Mouse (Mus musculus) liver, embryonic 16.5 days (tissue): Measurements from ENCODE around the gene Wipi1. TPM values are rescaled to one million over a fixed set of nuclear protein-coding genes. Genes with fewer than 3 reads are reported as not detected.

Source experiments
- ATAC-seq: fragments of 200-750 bp; cut with Nextera tagmentation; 2 replicates; pipeline ENCODE4 v1.8.0; 2017; ENCODE audit warnings: low read depth, mild to moderate bottlenecking, moderate number of reproducible peaks, moderate library complexity
- H3K27ac ChIP-seq: fragments of 300-500 bp; sonication (generic); 2 replicates; pipeline ENCODE4 v1.5.1; 2014; ENCODE audit warnings: mild to moderate bottlenecking, low read length
- H3K27me3 ChIP-seq: fragments of 300-500 bp; sonication (generic); 2 replicates; pipeline ENCODE4 v1.6.1; 2014; ENCODE audit warnings: low read depth, low read length, mixed read lengths; ENCODE audit not compliant: control insufficient read depth, insufficient read depth
- H3K36me3 ChIP-seq: fragments of 300-500 bp; sonication (generic); 2 replicates; pipeline ENCODE4 v1.6.1; 2014; ENCODE audit warnings: mild to moderate bottlenecking; ENCODE audit not compliant: control insufficient read depth, insufficient read depth
- H3K4me1 ChIP-seq: fragments of 300-500 bp; sonication (generic); 2 replicates; pipeline ENCODE4 v1.6.1; 2014; ENCODE audit warnings: low read depth, low read length, mixed read lengths; ENCODE audit not compliant: control insufficient read depth
- H3K4me2 ChIP-seq: fragments of 300-500 bp; sonication (generic); 2 replicates; pipeline ENCODE4 v1.6.1; 2014; ENCODE audit warnings: low read depth, low read length, mixed read lengths
- H3K4me3 ChIP-seq: fragments of 300-500 bp; sonication (generic); 2 replicates; pipeline ENCODE4 v1.5.1; 2014; ENCODE audit warnings: low read depth, mild to moderate bottlenecking, low read length
- H3K9ac ChIP-seq: fragments of 300-500 bp; sonication (generic); 2 replicates; pipeline ENCODE4 v1.6.1; 2014; ENCODE audit warnings: low read depth, low read length
- H3K9me3 ChIP-seq: fragments of 300-500 bp; sonication (generic); replicated peaks from 2 replicates; pipeline ENCODE4 v1.6.1; 2016; ENCODE audit warnings: low read length; ENCODE audit not compliant: control insufficient read depth
- WGBS: fragments of 180-500 bp; shearing (Covaris S2); extraction: QIAGEN DNeasy Blood & Tissue Kit; methylation state at CpG from one replicate; pipeline ENCODE4 v1.1.7; 2014; ENCODE audit not compliant: insufficient replicate concordance; 5-methylcytosine and 5-hydroxymethylcytosine counted together
- polyA plus RNA-seq: library from polyadenylated mRNA; unstranded; fragments of >200 nt; fragmentation: Nextera tagmentation; extraction: Ambion mirVana; gene quantifications from 2 replicates; pipeline ENCODE4 v1.2.1, GENCODE M21; 2015

Gene Wipi1
- polyA plus RNA-seq, 1 experiment from 2014 or later = 24.0 TPM

DNA sequence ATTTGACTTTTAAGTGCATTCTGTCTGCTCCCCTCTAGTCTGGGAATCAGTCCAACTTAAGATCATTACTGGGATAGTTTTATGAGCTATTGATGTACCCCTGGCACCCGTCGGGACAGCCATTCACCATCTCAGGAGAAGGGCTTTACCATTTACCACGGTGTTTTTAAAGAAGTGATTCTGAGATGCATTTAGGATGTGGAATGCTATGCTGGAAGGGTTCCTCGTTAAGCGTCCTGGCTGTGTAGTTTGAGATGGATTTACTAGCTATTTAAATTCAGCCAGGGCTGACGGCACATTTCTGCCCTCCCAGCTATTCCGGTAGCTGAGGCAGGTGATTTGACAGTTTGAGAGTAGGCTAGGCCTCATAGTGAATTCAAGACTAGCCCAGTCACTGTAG, 67.3 kb downstream of the Wipi1 start:
- ATAC-seq = no peak
- peak overlapping the region; percentile 72 for H3K27ac ChIP-seq

DNA sequence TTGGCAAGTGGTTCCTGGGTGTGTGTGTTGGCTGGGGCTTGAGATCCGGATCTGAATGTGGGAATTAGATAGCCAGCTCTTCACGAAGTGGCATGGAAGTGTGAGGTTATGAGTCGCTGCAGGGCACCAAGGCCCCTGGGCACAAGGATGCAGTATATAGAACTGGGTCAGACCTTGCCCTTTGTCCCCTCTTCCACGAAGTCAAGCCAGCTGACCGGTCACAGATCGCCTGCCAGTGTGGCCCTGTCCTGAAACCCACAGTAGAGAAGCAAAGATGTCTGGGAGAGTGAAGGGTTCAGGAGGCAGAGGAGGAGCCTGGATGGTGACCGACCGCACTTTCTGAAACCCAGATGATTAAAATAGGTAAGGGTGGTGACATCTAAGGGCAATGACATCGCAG, 68.3 kb downstream of the Wipi1 start:
- Histone ChIP-seq H3K9me3 (no peaks in the 10 kb centered on the region), H3K4me1 (peaks cover 61% of the 10 kb centered on the region), H3K27me3 (no peaks in the 10 kb centered on the region), H3K36me3 (no peaks in the 10 kb centered on the region), H3K4me3 (no peak overlapping the region), H3K4me2 (no peak overlapping the region), H3K9ac (no peak overlapping the region), H3K27ac (0 out of 2 replicates have a peak overlapping the region, but pooled peaks have one; percentile 5)
- ATAC-seq = no peak
- WGBS = 71% methylated on average over 9 of the region's 9 CpGs

More for the DNA sequence above, 67.3 kb downstream of the Wipi1 start:
- Histone ChIP-seq H3K36me3 (no peaks in the 10 kb centered on the region), H3K27me3 (no peaks in the 10 kb centered on the region), H3K9me3 (no peaks in the 10 kb centered on the region), H3K4me2 (no peak overlapping the region), H3K4me1 (peaks cover 66% of the 10 kb centered on the region), H3K9ac (no peak overlapping the region), H3K4me3 (no peak overlapping the region)
- WGBS = 82% methylated on average over 7 of the region's 7 CpGs

DNA sequence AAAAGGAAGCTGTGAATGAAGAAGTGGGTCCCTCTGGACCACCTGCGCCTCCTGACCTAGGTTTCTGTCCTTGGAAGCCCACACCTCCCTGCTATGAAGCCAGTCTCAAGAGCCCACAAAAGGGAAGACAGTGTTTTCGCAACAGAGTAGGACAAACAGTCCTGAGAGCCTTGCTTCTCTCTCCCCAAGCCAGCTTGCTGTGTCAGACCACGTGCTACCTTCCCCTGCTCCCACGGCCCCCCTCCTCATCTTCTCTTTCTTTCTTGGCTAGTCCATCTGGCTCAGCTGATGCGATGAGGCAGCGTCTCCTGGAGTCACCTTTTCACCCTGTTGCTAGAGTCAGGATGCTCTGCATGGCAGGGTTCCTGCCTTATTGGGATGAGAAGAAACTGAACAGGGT, 72.5 kb downstream of the Wipi1 start:
- H3K4me1 ChIP-seq = peaks cover 25% of the 10 kb centered on the region
- WGBS = 59% methylated on average over 6 of the region's 6 CpGs

DNA sequence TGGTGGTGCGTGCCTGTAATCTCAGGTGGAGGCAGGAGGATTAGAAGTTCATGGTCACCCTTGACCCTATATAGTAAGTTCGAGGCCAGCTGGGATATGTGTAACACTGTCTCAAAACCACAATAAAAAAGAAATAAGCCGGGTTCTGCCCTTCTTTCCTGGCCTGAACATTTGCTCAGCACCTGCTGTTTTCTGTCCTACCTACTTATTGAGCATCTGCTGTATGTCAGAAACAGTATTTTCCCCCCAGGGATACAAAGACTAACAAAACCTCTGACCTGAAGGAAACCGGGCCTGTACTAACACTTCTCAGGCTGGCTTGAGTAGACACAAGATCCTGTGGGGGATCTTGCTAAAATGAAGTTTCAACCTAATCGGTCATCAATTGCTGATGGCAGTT, 74.8 kb downstream of the Wipi1 start:
- Histone ChIP-seq H3K4me1 (peaks cover 22% of the 10 kb centered on the region), H3K27ac (peak overlapping the region; percentile 50; the same call in 1 of the 2 replicates), H3K9ac (no peak overlapping the region), H3K4me3 (no peak overlapping the region), H3K36me3 (no peaks in the 10 kb centered on the region), H3K9me3 (no peaks in the 10 kb centered on the region), H3K4me2 (no peak overlapping the region), H3K27me3 (no peaks in the 10 kb centered on the region)
- WGBS = 73% methylated on average over 5 of the region's 5 CpGs
- ATAC-seq = no peak

More for the DNA sequence above, 72.5 kb downstream of the Wipi1 start:
- Histone ChIP-seq H3K9me3 (no peaks in the 10 kb centered on the region), H3K4me3 (no peak overlapping the region), H3K36me3 (no peaks in the 10 kb centered on the region), H3K27me3 (no peaks in the 10 kb centered on the region), H3K27ac (no peak overlapping the region), H3K4me2 (no peak overlapping the region), H3K9ac (no peak overlapping the region)
- no peak for ATAC-seq

DNA sequence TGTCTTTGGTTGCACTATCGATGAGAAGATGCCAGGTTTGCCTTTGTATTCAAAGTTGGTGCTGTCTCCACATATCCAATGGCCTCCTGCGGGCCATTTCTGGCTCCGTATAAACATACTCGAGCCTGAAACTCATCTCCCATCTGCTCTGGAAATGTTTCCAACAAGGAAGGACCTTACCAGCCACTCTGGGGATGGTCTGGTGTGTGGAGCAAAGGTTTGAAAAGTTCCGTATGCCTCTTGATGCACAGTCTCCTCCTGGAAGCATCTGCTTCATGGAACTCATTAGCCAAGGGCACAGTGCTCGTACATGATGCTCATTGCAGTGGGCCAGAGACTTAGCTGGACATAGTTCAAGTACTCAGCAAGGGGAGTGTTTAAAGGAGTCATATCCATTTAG, 75.8 kb downstream of the Wipi1 start:
- Histone ChIP-seq H3K9me3 (no peaks in the 10 kb centered on the region), H3K9ac (no peak overlapping the region), H3K4me3 (no peak overlapping the region), H3K4me2 (no peak overlapping the region), H3K4me1 (peaks cover 15% of the 10 kb centered on the region), H3K27me3 (no peaks in the 10 kb centered on the region), H3K27ac (no peak overlapping the region), H3K36me3 (no peaks in the 10 kb centered on the region)
- 84% methylated on average over 6 of the region's 6 CpGs for WGBS
- no peak for ATAC-seq

DNA sequence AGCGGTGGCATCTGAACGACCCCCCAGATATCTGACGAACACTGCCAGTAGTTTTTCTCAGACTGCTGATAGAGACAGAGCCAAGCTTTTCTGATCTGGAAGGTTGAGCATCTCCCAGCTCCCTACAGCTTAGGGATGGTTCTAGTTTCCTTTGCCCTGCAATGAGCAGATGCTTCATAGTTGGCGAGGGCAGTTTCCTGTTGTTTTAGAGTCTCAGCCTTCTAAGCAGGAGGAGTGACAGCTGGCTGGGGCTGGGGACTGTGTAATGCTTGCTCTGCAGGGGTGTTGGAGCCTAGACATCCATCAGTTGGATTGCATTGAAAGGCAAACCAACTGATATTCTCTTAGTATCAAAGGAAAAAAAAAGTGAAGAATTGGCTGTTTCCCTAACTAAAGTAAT, 81.7 kb downstream of the Wipi1 start:
- H3K36me3 ChIP-seq = no peaks in the 10 kb centered on the region
- ATAC-seq = no peak
- no peak overlapping the region for H3K4me3 ChIP-seq
- WGBS = 71% methylated on average over 4 of the region's 4 CpGs
- H3K9ac ChIP-seq = no peak overlapping the region
- H3K9me3 ChIP-seq = no peaks in the 10 kb centered on the region
- no peak overlapping the region for H3K4me2 ChIP-seq
- H3K27me3 ChIP-seq = no peaks in the 10 kb centered on the region
- no peaks in the 10 kb centered on the region for H3K4me1 ChIP-seq
- H3K27ac ChIP-seq = no peak overlapping the region

DNA sequence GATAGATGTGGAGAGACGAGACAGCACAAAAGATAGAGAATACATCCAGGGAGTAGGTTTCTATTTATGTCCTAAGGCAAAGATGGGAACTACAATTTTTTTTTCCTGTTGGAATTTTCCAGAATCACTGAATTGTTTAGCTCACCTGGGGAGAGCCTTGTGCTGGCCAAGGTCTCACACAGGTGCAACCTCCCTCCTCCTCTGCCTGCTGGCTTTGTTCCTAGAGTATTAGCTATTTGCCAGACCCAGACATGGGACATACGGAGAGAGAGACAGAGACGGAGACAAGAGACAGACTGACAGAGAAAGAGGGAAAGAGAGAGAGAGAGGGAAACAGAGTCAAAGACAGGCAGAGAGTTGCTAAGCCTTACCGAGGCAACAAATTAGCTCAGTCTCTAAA, 86.2 kb downstream of the Wipi1 start:
- ATAC-seq = no peak
- H3K4me2 ChIP-seq = no peak overlapping the region
- WGBS = 87% methylated on average over 4 of the region's 4 CpGs
- no peak overlapping the region for H3K27ac ChIP-seq
- no peaks in the 10 kb centered on the region for H3K36me3 ChIP-seq
- H3K4me3 ChIP-seq = no peak overlapping the region
- no peaks in the 10 kb centered on the region for H3K27me3 ChIP-seq
- H3K9me3 ChIP-seq = no peaks in the 10 kb centered on the region
- H3K9ac ChIP-seq = no peak overlapping the region
- H3K4me1 ChIP-seq = peaks cover 4% of the 10 kb centered on the region; the same call in 1 of the 2 replicates

DNA sequence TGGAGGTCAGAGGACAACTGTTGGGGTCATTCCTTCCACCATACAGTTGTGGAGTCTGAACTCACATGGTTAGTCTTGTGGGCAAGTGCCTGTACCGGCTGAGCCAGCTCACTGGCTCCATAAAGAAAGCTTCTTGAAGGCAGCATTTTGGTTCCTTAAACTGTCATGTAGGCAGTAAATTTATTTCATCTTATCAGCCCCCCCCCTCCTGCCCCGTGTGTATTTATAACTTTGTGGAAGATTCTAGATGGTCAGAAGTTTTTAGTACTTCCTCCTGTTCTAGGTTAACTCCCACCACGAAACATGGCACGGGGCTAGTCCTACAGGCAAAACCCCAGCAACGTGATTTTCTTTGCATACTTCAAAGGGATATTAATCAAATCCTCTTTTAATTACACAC, 86.9 kb downstream of the Wipi1 start:
- H3K9ac ChIP-seq = no peak overlapping the region
- no peak overlapping the region for H3K4me3 ChIP-seq
- H3K9me3 ChIP-seq = no peaks in the 10 kb centered on the region
- H3K4me2 ChIP-seq = no peak overlapping the region
- no peaks in the 10 kb centered on the region for H3K27me3 ChIP-seq
- 33% methylated on average over 5 of the region's 5 CpGs for WGBS
- no peak for ATAC-seq
- peaks cover 5% of the 10 kb centered on the region; the same call in 1 of the 2 replicates for H3K4me1 ChIP-seq
- H3K36me3 ChIP-seq = no peaks in the 10 kb centered on the region
- H3K27ac ChIP-seq = no peak overlapping the region
